Mouse (Mus musculus) gastrocnemius, postnatal 4 days (tissue): ENCODE results near the gene Fpr1. TPM values are rescaled to one million over a fixed set of nuclear protein-coding genes. Genes with fewer than 3 reads are reported as not detected.

Experiments used
- DNase-seq, 2 experiments: peaks; one replicate each; pipeline ENCODE4 v3.0.0; 2021 to 2022; ENCODE audit warnings: low spot score in 2 of 2, mixed read lengths in 2 of 2
- microRNA-seq: library from miRNA; unstranded; fragments of <30 nt; microRNA quantifications from one replicate; pipeline ENCODE4 v1.2.0, GENCODE M21; 2021
- total RNA-seq, 2 experiments: library from RNA; stranded (reverse); gene quantifications; 2 replicates each; pipeline ENCODE4 v1.2.3; 2021

Fpr1 gene
- total RNA-seq, 2 experiments from 2014 or later = 0.20 to 0.26 TPM

DNA sequence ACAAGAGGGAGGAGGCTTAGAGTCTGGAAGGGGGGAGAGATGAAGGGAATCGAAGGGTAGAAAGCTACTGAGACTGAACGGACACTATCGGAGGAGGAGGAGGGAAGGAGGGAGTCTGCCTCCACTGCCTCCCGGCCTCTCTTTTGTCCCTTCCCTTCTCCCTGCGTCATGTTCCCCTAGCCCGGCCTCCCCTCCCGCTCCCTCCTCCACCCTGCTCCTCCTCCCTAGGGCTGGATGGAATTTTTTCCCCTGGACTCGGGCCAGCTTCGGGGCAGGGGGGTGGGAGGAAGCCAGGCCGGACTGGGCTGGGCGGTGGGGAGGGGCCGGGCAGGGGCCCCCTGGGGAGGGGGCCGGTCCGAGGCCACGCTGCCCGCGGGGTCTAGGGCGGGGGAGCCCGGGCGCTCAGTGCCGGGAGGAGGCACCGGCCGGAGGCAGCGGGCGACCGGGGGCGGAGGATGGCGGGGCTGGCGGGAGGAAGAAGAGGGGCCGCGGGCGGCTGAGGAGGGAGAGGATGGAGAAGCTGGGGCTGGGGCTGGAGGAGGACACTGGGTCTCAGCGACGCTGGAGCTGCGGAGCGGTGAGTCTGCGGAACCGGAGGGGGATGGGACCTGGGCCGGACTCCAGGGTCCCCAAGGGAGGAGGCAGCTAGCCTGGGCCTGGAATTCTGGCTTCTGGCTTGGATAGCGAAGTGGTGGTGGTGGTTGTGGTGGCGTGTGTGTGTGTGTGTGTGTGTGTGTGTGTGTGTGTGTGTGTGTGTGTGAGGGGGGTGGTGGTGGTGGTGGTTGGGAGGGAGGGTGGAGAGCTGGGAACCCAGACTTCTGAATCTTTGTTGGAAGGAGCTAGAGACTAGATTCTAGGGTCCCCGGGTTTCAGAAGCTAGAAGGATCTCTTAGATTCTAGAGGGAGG is 56.7 kb downstream of the Fpr1 start, which contains the start of gene Spaca6:
Gene Spaca6, plus strand, starts transcription at position 408 of the 907 bp plus-strand sequence.
- DNase-seq = peak; percentile 95 to 98

Small RNAs within 50 kb of the gene (microRNA-seq; reads per million reads assigned to microRNA genes)
- gene Gm25927 (not detected), gene Mir125a (2,997 reads per million, percentile 85 among the genes with 10 or more reads in this experiment), gene Mir99b (2,649 reads per million, percentile 85 among the genes with 10 or more reads in this experiment), gene Mirlet7e (not detected)

Other genes starting within 250 kb of the Fpr1 start
- gene Vmn2r90, start 180.2 kb downstream of the Fpr1 start, total RNA-seq = not detected
- 10 to 100 TPM; 37.3 to 49.3 TPM for gene Spaca6, start 56.8 kb downstream of the Fpr1 start, total RNA-seq
- gene Has1, start 28.7 kb downstream of the Fpr1 start, total RNA-seq = under 1 TPM; 0.18 to 0.69 TPM
- gene Fpr2, start 3.9 kb upstream of the Fpr1 start, total RNA-seq = under 1 TPM in 1 of 2 experiments, not detected in 1; 0.98 TPM
- not detected for gene Fpr3, start 3.9 kb upstream of the Fpr1 start, total RNA-seq
- gene Fpr-rs4, start 137.8 kb upstream of the Fpr1 start, total RNA-seq = not detected
- not detected for gene Vmn2r124, start 165.5 kb upstream of the Fpr1 start, total RNA-seq
- not detected for gene Vmn2r91, start 201.1 kb upstream of the Fpr1 start, total RNA-seq